Mouse (Mus musculus): Measurements from ENCODE around the gene Kif27.

DNA sequence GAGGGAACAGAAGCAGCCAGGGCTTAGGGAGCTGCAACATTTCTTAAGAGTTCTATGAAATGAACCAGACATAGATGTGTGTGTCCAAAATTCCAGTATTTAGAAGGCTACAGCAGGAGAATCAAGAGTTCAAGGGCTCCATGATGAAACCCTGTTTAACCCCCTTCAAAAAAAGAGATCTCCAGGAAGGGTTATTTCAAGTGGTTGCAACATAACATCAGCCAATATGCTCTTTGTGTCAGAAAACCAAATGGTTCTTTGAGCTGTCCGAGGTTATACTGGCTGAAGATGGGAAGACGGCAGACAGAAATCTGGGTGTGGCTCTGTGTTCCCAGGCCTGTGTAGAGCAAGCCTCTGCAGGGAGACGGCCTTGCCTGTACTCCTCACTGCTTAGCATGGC, 63.3 kb downstream of the Kif27 start:
- TF ChIP-seq POLR2A (IDR thresholded peaks at IDR 0.05; ENCODE audit: low read depth, low read length) (no peak), POLR2AphosphoS2 (IDR thresholded peaks at IDR 0.05; ENCODE audit: low read depth, low read length) (no peak), ELF1 (IDR thresholded peaks at IDR 0.05; ENCODE audit: low read depth, low read length) (no peak), EP300 (IDR thresholded peaks at IDR 0.05; ENCODE audit: low read length) (no peak)

Data from CH12.LX (cell line).